Comparison of ENCODE assay signal across 26 mouse cellular contexts in the genomic region with DNA sequence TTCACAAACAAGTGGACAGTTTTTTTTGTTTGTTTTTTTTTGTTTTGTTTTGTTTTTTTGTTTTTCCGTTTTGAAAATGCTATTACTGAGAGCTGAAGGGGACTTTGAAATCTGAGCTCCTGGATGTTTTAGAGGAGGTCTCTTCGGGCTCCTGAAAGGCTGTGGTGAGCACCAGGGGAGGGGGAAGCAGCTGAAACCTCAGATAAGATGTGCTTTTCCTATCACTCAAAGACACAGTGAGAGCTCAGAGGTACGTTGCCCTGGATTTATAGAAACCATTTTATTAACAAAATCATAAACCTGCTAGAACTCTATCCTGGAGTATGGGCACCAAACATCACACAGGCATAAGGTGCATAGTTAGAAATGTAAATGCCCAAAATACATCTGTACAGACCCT. TPM values are rescaled to one million over a fixed set of nuclear protein-coding genes. Genes with fewer than 3 reads are reported as not detected.
DNase-seq lines count a peak whose midpoint lies in the region; ATAC-seq and TF ChIP-seq lines count a peak whose summit lies in the region.
"Had no signal": no experiment of that assay in that cellular context is flagged by ENCODE, and none has a peak within 500 bp of the region (broad histone marks: within the 10 kb centered on the region; RNA-seq: fewer than 3 reads in every experiment).

No protein-coding gene starts in this region.

- H3K4me1 ChIP-seq in kidney, embryonic 15.5 days, result peaks cover 22% of the 10 kb centered on the region
- peaks cover 5 to 10% of the 10 kb centered on the region in 2 experiments for H3K4me1 ChIP-seq in MEL (ENCODE audit: control insufficient read depth in 1 of 2, insufficient read depth in 2 of 2, low read length in 2 of 2)
- H3K4me1 ChIP-seq in intestine, embryonic 15.5 days (replicated peaks), result peaks cover 5% of the 10 kb centered on the region; the same call in 1 of the 2 replicates
- no peaks in the 10 kb centered on the region for H3K4me1 ChIP-seq in lung, adult 2 months (ENCODE audit: control insufficient read depth, insufficient read depth, low read length)
- H3K4me1 ChIP-seq: forebrain, embryonic 12.5 days; heart, embryonic 10.5 days; hindbrain, embryonic 13.5 days had no signal

- TF ChIP-seq EP300 in MEL (IDR thresholded peaks at IDR 0.05; ENCODE audit: low read depth in 1 of 2, low read length in 2 of 2), result peak; percentile 79 to 83

- TF ChIP-seq CTCF in MEL (IDR thresholded peaks at IDR 0.05 in 2 of 3, conservative IDR thresholded peaks at IDR 0.05 in 1 of 3; ENCODE audit: control insufficient read depth in 1 of 3, insufficient read depth in 1 of 3, low read depth in 2 of 3, low read length in 3 of 3, poor library complexity in 1 of 3, severe bottlenecking in 1 of 3), result no peak
- TF ChIP-seq CTCF in lung, adult 2 months (IDR thresholded peaks at IDR 0.05; ENCODE audit: insufficient read depth, low read length), result no peak

- H3K36me3 ChIP-seq in kidney, embryonic 15.5 days, result no peaks in the 10 kb centered on the region
- H3K36me3 ChIP-seq in MEL (ENCODE audit: control insufficient read depth in 1 of 2, insufficient read depth in 2 of 2, low read length in 2 of 2), result peaks cover 0 to 5% of the 10 kb centered on the region in 2 experiments; a peak in 2 of 4 replicates
- no peaks in the 10 kb centered on the region for H3K36me3 ChIP-seq in intestine, embryonic 15.5 days
- H3K36me3 ChIP-seq: embryonic facial prominence, embryonic 12.5 days; forebrain, embryonic 12.5 days; heart, embryonic 10.5 days; hindbrain, embryonic 13.5 days had no signal

- H3K9ac ChIP-seq in kidney, embryonic 15.5 days, result no peak overlapping the region
- no peak overlapping the region for H3K9ac ChIP-seq in MEL (ENCODE audit: control insufficient read depth, low read depth, low read length, poor library complexity, severe bottlenecking)
- H3K9ac ChIP-seq in intestine, embryonic 15.5 days, result no peak overlapping the region
- H3K9ac ChIP-seq: embryonic facial prominence, embryonic 12.5 days; forebrain, embryonic 12.5 days; hindbrain, embryonic 13.5 days had no signal

- no peak for ATAC-seq in kidney, embryonic 15.5 days (replicated peaks; ENCODE audit: low FRiP score)
- ATAC-seq in intestine, embryonic 15.5 days, result no peak
- ATAC-seq in megakaryocyte-erythroid progenitor cell, adult 5-6 weeks (replicated peaks; ENCODE audit: low FRiP score, low TSS enrichment, poor library complexity, severe bottlenecking), result peak; percentile 72
- ATAC-seq: forebrain, embryonic 16.5 days had no signal

- TF ChIP-seq RAD21 in MEL (IDR thresholded peaks at IDR 0.05; ENCODE audit: low read depth, low read length), result no peak

- intact Hi-C loops in heart, postnatal 36 days (cut with DNase I), result no loop called here

- H3K9me3 ChIP-seq in kidney, embryonic 15.5 days (replicated peaks), result no peaks in the 10 kb centered on the region; the same call in 1 of the 2 replicates
- no peaks in the 10 kb centered on the region for H3K9me3 ChIP-seq in MEL (replicated peaks; ENCODE audit: insufficient read depth, low read length)
- H3K9me3 ChIP-seq in intestine, embryonic 15.5 days, result no peaks in the 10 kb centered on the region
- H3K9me3 ChIP-seq: embryonic facial prominence, embryonic 12.5 days; forebrain, embryonic 12.5 days; heart, embryonic 10.5 days; hindbrain, embryonic 13.5 days had no signal

- WGBS in kidney, embryonic 15.5 days, result 47% methylated on average over 3 of the region's 3 CpGs
- WGBS in intestine, embryonic 15.5 days, result 42% methylated on average over 3 of the region's 3 CpGs
- 29% methylated on average over 3 of the region's 3 CpGs for WGBS in lung, adult 2 months

- H3K79me2 ChIP-seq in MEL (ENCODE audit: control insufficient read depth, insufficient read depth, low read length, poor library complexity), result no peaks in the 10 kb centered on the region

- DNase-seq in kidney, adult 18-20 months, result no peak
- DNase-seq in MEL (ENCODE audit: low read depth, low spot score), result peak; percentile 67
- DNase-seq in left cerebral cortex, adult 18-20 months (ENCODE audit: low spot score in 2 of 2), result no peak
- DNase-seq in lung, adult 2 months, result no peak
- DNase-seq in heart, postnatal 36 days, result no peak
- DNase-seq: adrenal gland, adult 8-10 months; adrenal gland, postnatal 36 days; cerebellum, adult 2 months; cerebellum, postnatal 10 days; gastrocnemius, postnatal 10 days; heart, adult 18-20 months; heart, postnatal 10 days had no signal

- peak overlapping the region; percentile 6; the same call in 1 of the 2 replicates for H3K4me3 ChIP-seq in kidney, embryonic 15.5 days (replicated peaks)
- H3K4me3 ChIP-seq in MEL (ENCODE audit: control insufficient read depth in 1 of 2, insufficient read depth in 1 of 2, low read depth in 2 of 2, low read length in 2 of 2), result no peak overlapping the region
- peak overlapping the region; percentile 29 for H3K4me3 ChIP-seq in intestine, embryonic 15.5 days (replicated peaks)
- H3K4me3 ChIP-seq in lung, adult 2 months (replicated peaks; ENCODE audit: extremely low read depth, low read depth, low read length), result no peak overlapping the region
- H3K4me3 ChIP-seq: embryonic facial prominence, embryonic 12.5 days; forebrain, embryonic 12.5 days; heart, embryonic 10.5 days; hindbrain, embryonic 13.5 days had no signal

- no peaks in the 10 kb centered on the region for H3K27me3 ChIP-seq in kidney, embryonic 15.5 days
- H3K27me3 ChIP-seq in MEL (ENCODE audit: control insufficient read depth in 1 of 2, insufficient read depth in 2 of 2, low read length in 2 of 2), result no peaks in the 10 kb centered on the region
- no peaks in the 10 kb centered on the region for H3K27me3 ChIP-seq in intestine, embryonic 15.5 days (replicated peaks)
- H3K27me3 ChIP-seq: CH12.LX; embryonic facial prominence, embryonic 12.5 days; forebrain, embryonic 12.5 days; hindbrain, embryonic 13.5 days had no signal

- H3K4me2 ChIP-seq in kidney, embryonic 15.5 days, result 0 out of 2 replicates have a peak overlapping the region, but pooled peaks have one; percentile 20
- H3K4me2 ChIP-seq in intestine, embryonic 15.5 days (replicated peaks), result peak overlapping the region; percentile 48
- H3K4me2 ChIP-seq: embryonic facial prominence, embryonic 12.5 days; forebrain, embryonic 12.5 days; hindbrain, embryonic 13.5 days had no signal

- TF ChIP-seq POLR2A in MEL (IDR thresholded peaks at IDR 0.05; ENCODE audit: control insufficient read depth in 1 of 2, insufficient read depth in 1 of 2, low read depth in 1 of 2, low read length in 2 of 2, poor library complexity in 1 of 2), result no peak
- TF ChIP-seq POLR2A in lung, adult 2 months (IDR thresholded peaks at IDR 0.05; ENCODE audit: borderline replicate concordance, extremely low read depth, low read depth, low read length), result no peak

- no peak overlapping the region for H3K27ac ChIP-seq in kidney, embryonic 15.5 days
- no peak overlapping the region for H3K27ac ChIP-seq in MEL (ENCODE audit: control insufficient read depth, low read depth, low read length)
- H3K27ac ChIP-seq in intestine, embryonic 15.5 days, result no peak overlapping the region
- H3K27ac ChIP-seq: embryonic facial prominence, embryonic 12.5 days; forebrain, embryonic 12.5 days; heart, embryonic 10.5 days; hindbrain, embryonic 13.5 days had no signal

TF ChIP-seq in MEL, 35 proteins besides CTCF, POLR2A, EP300 and RAD21 (continues in another document):
- no peak for TF ChIP-seq BHLHE40 (IDR thresholded peaks at IDR 0.05; ENCODE audit: borderline replicate concordance, low read depth, low read length)
- TF ChIP-seq ELF1 (IDR thresholded peaks at IDR 0.05; ENCODE audit: low read depth, low read length), result no peak
- TF ChIP-seq MYB (IDR thresholded peaks at IDR 0.05; ENCODE audit: low read depth, low read length), result no peak
- no peak for TF ChIP-seq SIN3A (IDR thresholded peaks at IDR 0.05; ENCODE audit: low read length)
- TF ChIP-seq ZKSCAN1 (IDR thresholded peaks at IDR 0.05; ENCODE audit: low read depth, low read length), result no peak
- TF ChIP-seq TAL1 (IDR thresholded peaks at IDR 0.05; ENCODE audit: low read length), result peak; percentile 84
- no peak for TF ChIP-seq NELFE (IDR thresholded peaks at IDR 0.05; ENCODE audit: low read depth, low read length)
- peak; percentile 92 for TF ChIP-seq RCOR1 (IDR thresholded peaks at IDR 0.05; ENCODE audit: low read depth, low read length)
- no peak for TF ChIP-seq ZC3H11A (IDR thresholded peaks at IDR 0.05; ENCODE audit: low read depth, low read length)
- no peak for TF ChIP-seq ZMIZ1 (IDR thresholded peaks at IDR 0.05; ENCODE audit: low read depth, low read length)
- TF ChIP-seq MAX (IDR thresholded peaks at IDR 0.05; ENCODE audit: low read length), result no peak
- TF ChIP-seq MEF2A (IDR thresholded peaks at IDR 0.05; ENCODE audit: extremely low read depth, insufficient replicate concordance, low read depth, low read length, poor library complexity, severe bottlenecking), result no peak
- no peak for TF ChIP-seq JUND (IDR thresholded peaks at IDR 0.05; ENCODE audit: low read depth, low read length)
- TF ChIP-seq NRF1 (IDR thresholded peaks at IDR 0.05; ENCODE audit: insufficient read depth, low read depth, low read length, poor library complexity, severe bottlenecking), result no peak

RNA-seq across cellular contexts. Expression of gene Clrn3, which starts 1.3 kb away (rescaled TPM):
- polyA plus RNA-seq in kidney, embryonic 15.5 days (2015; fragmentation: Nextera tagmentation; extraction: Ambion mirVana), result 8.9 and 9.4 TPM in 2 replicates
- not detected in 2 replicates for total RNA-seq in MEL (2012; rRNA removed)
- not detected for polyA plus RNA-seq in MEL (2012; ENCODE audit: insufficient read depth in 1 of 2, insufficient read length in 2 of 2, low read depth in 1 of 2, low replicate concordance in 2 of 2, missing spikeins in 1 of 2)
- 28.1 and 30.2 TPM in 2 replicates for polyA plus RNA-seq in intestine, embryonic 15.5 days (2015; fragmentation: Nextera tagmentation; extraction: Ambion mirVana)
- not detected in 2 replicates for total RNA-seq in megakaryocyte-erythroid progenitor cell, adult 5-6 weeks (2014; fragmentation: Nextera tagmentation)
- total RNA-seq in megakaryocyte-erythroid progenitor cell, adult 5-6 weeks (2017), result not detected in 2 replicates
- total RNA-seq in left cerebral cortex, adult 18-20 months (2021), result not detected
- polyA plus RNA-seq in lung, adult 2 months (2012; rRNA removed), result 0.12 TPM in 1 of 2 replicates, not detected in the other
- total RNA-seq in heart, postnatal 36 days (2021), result not detected
- total RNA-seq: adrenal gland, adult 8-10 months; adrenal gland, postnatal 36 days; CH12.LX; gastrocnemius, postnatal 10 days; gastrocnemius, postnatal 4 days; heart, adult 18-20 months; heart, postnatal 10 days; hematopoietic stem cell, adult 5-6 weeks had no signal
- polyA plus RNA-seq: cerebellum, adult 2 months; cortical plate, adult 2 months; embryonic facial prominence, embryonic 12.5 days; forebrain, embryonic 12.5 days; forebrain, embryonic 16.5 days; frontal cortex, adult 2 months; heart, embryonic 10.5 days; heart, embryonic 14.5 days had no signal

RNA-seq across cellular contexts. Expression of gene Ptpre, which starts 10.1 kb away (rescaled TPM):
- polyA plus RNA-seq in kidney, embryonic 15.5 days (2015; fragmentation: Nextera tagmentation; extraction: Ambion mirVana), result 1.6 TPM in 2 replicates
- 4.9 and 6.9 TPM in 2 replicates for total RNA-seq in MEL (2012; rRNA removed)
- polyA plus RNA-seq in MEL (2012; ENCODE audit: insufficient read depth in 1 of 2, insufficient read length in 2 of 2, low read depth in 1 of 2, low replicate concordance in 2 of 2, missing spikeins in 1 of 2), result 10 to 100 TPM in 1 of 2 experiments, not detected in 1; 12.9 TPM
- 2.4 and 2.6 TPM in 2 replicates for polyA plus RNA-seq in intestine, embryonic 15.5 days (2015; fragmentation: Nextera tagmentation; extraction: Ambion mirVana)
- 33.6 and 33.9 TPM in 2 replicates for total RNA-seq in megakaryocyte-erythroid progenitor cell, adult 5-6 weeks (2014; fragmentation: Nextera tagmentation)
- total RNA-seq in megakaryocyte-erythroid progenitor cell, adult 5-6 weeks (2017), result 21.4 and 39.7 TPM in 2 replicates
- 10 to 100 TPM; 23.7 to 25.4 TPM for total RNA-seq in left cerebral cortex, adult 18-20 months (2021)
- 17.1 and 21.4 TPM in 2 replicates for polyA plus RNA-seq in lung, adult 2 months (2012; rRNA removed)
- 1 to 10 TPM; 3.0 to 3.2 TPM for total RNA-seq in heart, postnatal 36 days (2021)

Comparison
In these comparisons a context has a peak if more than half of its experiments do, and no peak if none do; other contexts are left out.
1. H3K4me3 ChIP-seq: peak in kidney, embryonic 15.5 days (single experiment) and intestine, embryonic 15.5 days (single experiment); none in MEL (0 of 2) and lung, adult 2 months (single experiment).